Comparison of ENCODE assay signal across 16 mouse cellular contexts in genomic region chr11:82490896-82491295, GRCm38 (mm10).
"Had no signal": no experiment of that assay in that cellular context is flagged by ENCODE, and none has a peak within 500 bp of the region (broad histone marks: within the 10 kb centered on the region; RNA-seq: fewer than 3 reads in every experiment).

No protein-coding gene starts in this region.

- H3K4me3 ChIP-seq: neural tube, embryonic 12.5 days; neural tube, embryonic 13.5 days; stomach, embryonic 15.5 days had no signal

- H3K4me1 ChIP-seq: stomach, embryonic 15.5 days had no signal

- H3K27ac ChIP-seq: neural tube, embryonic 12.5 days; neural tube, embryonic 13.5 days; stomach, embryonic 15.5 days; stomach, postnatal 0 days had no signal

- H3K27me3 ChIP-seq: neural tube, embryonic 12.5 days; neural tube, embryonic 13.5 days; stomach, embryonic 15.5 days had no signal

- DNase-seq: retina, postnatal 1 day; right cerebral cortex, adult 18-20 months; right cerebral cortex, postnatal 14 days; right cerebral cortex, postnatal 25 days; right cerebral cortex, postnatal 4 days; spleen, adult 18-20 months; thymus, adult 18-20 months; thymus, adult 2 months; thymus, postnatal 14 days; thymus, postnatal 25 days; thymus, postnatal 36 days; thymus, postnatal 4 days had no signal

- H3K9ac ChIP-seq: neural tube, embryonic 12.5 days; neural tube, embryonic 13.5 days; stomach, embryonic 15.5 days had no signal

- H3K36me3 ChIP-seq: neural tube, embryonic 12.5 days; neural tube, embryonic 13.5 days; stomach, embryonic 15.5 days had no signal

- H3K4me2 ChIP-seq: neural tube, embryonic 12.5 days; neural tube, embryonic 13.5 days; stomach, embryonic 15.5 days had no signal

- H3K9me3 ChIP-seq: neural tube, embryonic 12.5 days; neural tube, embryonic 13.5 days; stomach, embryonic 15.5 days had no signal
